Comparison of ENCODE assay signal across 23 mouse cellular contexts in the genomic region with DNA sequence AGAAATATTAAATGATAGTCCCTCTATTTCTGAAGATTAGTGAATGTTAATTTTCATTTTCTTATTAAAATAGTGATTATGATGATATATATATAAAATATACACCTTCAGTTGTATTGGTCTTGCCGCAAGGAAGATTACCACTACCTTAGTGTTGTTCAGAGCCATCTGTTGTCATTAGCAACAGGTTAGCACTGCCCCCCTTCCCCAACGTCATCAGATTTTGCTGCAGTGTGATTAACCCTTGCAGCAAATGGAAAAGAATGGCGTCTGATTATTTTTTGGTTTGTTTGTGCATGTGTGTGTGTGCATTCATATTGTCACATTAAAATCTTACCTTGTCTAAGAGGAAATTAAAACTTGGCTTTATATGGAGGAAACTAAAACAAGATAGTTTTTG. TPM values are rescaled to one million over a fixed set of nuclear protein-coding genes. Genes with fewer than 3 reads are reported as not detected.
DNase-seq lines count a peak whose midpoint lies in the region; ATAC-seq lines count a peak whose summit lies in the region.
"Had no signal": no experiment of that assay in that cellular context is flagged by ENCODE, and none has a peak within 500 bp of the region (broad histone marks: within the 10 kb centered on the region; RNA-seq: fewer than 3 reads in every experiment).

No protein-coding gene starts in this region.

- no peaks in the 10 kb centered on the region for H3K27me3 ChIP-seq in midbrain, embryonic 14.5 days (ENCODE audit: control insufficient read depth, insufficient read depth, low read length)
- no peaks in the 10 kb centered on the region for H3K27me3 ChIP-seq in midbrain, embryonic 15.5 days (replicated peaks)
- H3K27me3 ChIP-seq: hindbrain, embryonic 15.5 days; lung, embryonic 15.5 days had no signal

- peak; percentile 18 for DNase-seq in embryo, embryonic 10 days (ENCODE audit: low spot score)
- DNase-seq in embryo, embryonic 9.5 days (ENCODE audit: extremely low spot score) = no peak
- peak; percentile 34 for DNase-seq in midbrain, embryonic 14.5 days
- peak; percentile 51 to 61 for DNase-seq in cerebellum, postnatal 10 days
- peak; percentile 30 for DNase-seq in mesoderm, embryonic 11.5 days (ENCODE audit: low read depth, low spot score)
- DNase-seq in spleen, postnatal 10 days (ENCODE audit: low spot score in 2 of 2) = no peak
- DNase-seq in urinary bladder, adult 2 months (ENCODE audit: low spot score) = no peak
- DNase-seq: adrenal gland, adult 2 months; B cell, adult 2 months; gastrocnemius, adult 2 months; heart, postnatal 10 days; lung, postnatal 4 days; right cerebral cortex, postnatal 4 days; thymus, postnatal 14 days had no signal

- H3K4me1 ChIP-seq in midbrain, embryonic 14.5 days (ENCODE audit: control insufficient read depth, insufficient read depth, low read length) = peaks cover 9% of the 10 kb centered on the region
- peaks cover 15% of the 10 kb centered on the region for H3K4me1 ChIP-seq in midbrain, embryonic 15.5 days
- H3K4me1 ChIP-seq: lung, embryonic 15.5 days had no signal

- H3K9me3 ChIP-seq in midbrain, embryonic 14.5 days (ENCODE audit: control insufficient read depth, low read length) = peaks cover 19% of the 10 kb centered on the region
- H3K9me3 ChIP-seq in midbrain, embryonic 15.5 days = peaks cover 11% of the 10 kb centered on the region
- H3K9me3 ChIP-seq: lung, embryonic 15.5 days had no signal

- no peak for ATAC-seq in midbrain, embryonic 14.5 days (ENCODE audit: low FRiP score, low TSS enrichment)
- no peak for ATAC-seq in midbrain, embryonic 15.5 days (replicated peaks)
- ATAC-seq: intestine, postnatal 0 days had no signal

- no peak overlapping the region for H3K4me3 ChIP-seq in midbrain, embryonic 14.5 days (replicated peaks; ENCODE audit: low read depth, low read length)
- no peak overlapping the region for H3K4me3 ChIP-seq in midbrain, embryonic 15.5 days
- H3K4me3 ChIP-seq: gastrocnemius, adult 2 months; lung, embryonic 15.5 days; myocyte had no signal

- H3K27ac ChIP-seq in midbrain, embryonic 14.5 days (replicated peaks; ENCODE audit: low read depth, low read length) = no peak overlapping the region
- H3K27ac ChIP-seq in midbrain, embryonic 15.5 days = no peak overlapping the region
- H3K27ac ChIP-seq: gastrocnemius, adult 2 months; hindbrain, embryonic 15.5 days; liver, embryonic 14.5 days; lung, embryonic 15.5 days; stomach, postnatal 0 days had no signal

- no peak overlapping the region for H3K4me2 ChIP-seq in midbrain, embryonic 14.5 days (ENCODE audit: low read length)
- no peak overlapping the region for H3K4me2 ChIP-seq in midbrain, embryonic 15.5 days
- H3K4me2 ChIP-seq: heart, embryonic 11.5 days; lung, embryonic 15.5 days; midbrain, embryonic 11.5 days had no signal

- H3K9ac ChIP-seq in midbrain, embryonic 14.5 days (replicated peaks; ENCODE audit: low read length) = no peak overlapping the region
- no peak overlapping the region for H3K9ac ChIP-seq in midbrain, embryonic 15.5 days
- H3K9ac ChIP-seq: hindbrain, embryonic 15.5 days; liver, embryonic 14.5 days; lung, embryonic 15.5 days had no signal

- WGBS in midbrain, embryonic 14.5 days = 51% methylated on average over 3 of the region's 3 CpGs
- 51% methylated on average over 3 of the region's 3 CpGs for WGBS in midbrain, embryonic 15.5 days

- 0 out of 2 replicates have a peak, but pooled peaks cover 2% of the 10 kb centered on the region for H3K36me3 ChIP-seq in midbrain, embryonic 14.5 days (ENCODE audit: control insufficient read depth, insufficient read depth, low read length)
- no peaks in the 10 kb centered on the region for H3K36me3 ChIP-seq in midbrain, embryonic 15.5 days (replicated peaks)

RNA-seq across cellular contexts. Expression of gene Nap1l5, which starts 2.3 kb away (rescaled TPM):
- polyA plus RNA-seq in midbrain, embryonic 14.5 days (2014; fragmentation: Nextera tagmentation; extraction: Ambion mirVana) = 225 and 247 TPM in 2 replicates
- 247 and 248 TPM in 2 replicates for polyA plus RNA-seq in midbrain, embryonic 15.5 days (2015; fragmentation: Nextera tagmentation; extraction: Ambion mirVana)
- polyA plus RNA-seq in urinary bladder, adult 2 months (2012; rRNA removed) = 3.9 and 5.6 TPM in 2 replicates

Comparison
In these comparisons a context has a peak if more than half of its experiments do, and no peak if none do; other contexts are left out.
1. DNase-seq: peak in embryo, embryonic 10 days (single experiment), midbrain, embryonic 14.5 days (single experiment), cerebellum, postnatal 10 days (2 of 2) and mesoderm, embryonic 11.5 days (single experiment); none in embryo, embryonic 9.5 days (single experiment), spleen, postnatal 10 days (0 of 2) and urinary bladder, adult 2 months (single experiment).
2. RNA of gene Nap1l5, which starts 2.3 kb away (polyA plus RNA-seq): 247 to 248 TPM in midbrain, embryonic 15.5 days and 225 to 247 TPM in midbrain, embryonic 14.5 days; 3.9 to 5.6 TPM in urinary bladder, adult 2 months; every median in the first group is over 10 times any median in the second.